Mouse (Mus musculus) neutrophil, adult 59 days (primary cell): ENCODE measurements around the gene Rpl31. TPM values are rescaled to one million over a fixed set of nuclear protein-coding genes. Genes with fewer than 3 reads are reported as not detected.

Source experiments
- total RNA-seq, 2 experiments: library from RNA; stranded (reverse); gene quantifications; 1 replicate in 1 of 2; 2 replicates in 1 of 2; pipeline ENCODE4 v1.2.4; 2023

The Rpl31 gene
- 100 to 1,000 TPM; 655 to 745 TPM for total RNA-seq

GRCm38 (mm10) chr1:39367601-39368266 lies at the start of gene Rpl31:
TSS of gene Rpl31 (plus strand) at chr1:39367842.

Other genes starting within 250 kb of the Rpl31 start
- not detected for gene Npas2, start 174.1 kb upstream of the Rpl31 start, total RNA-seq
- 100 to 1,000 TPM; 115 to 149 TPM for gene Tbc1d8, start 110.9 kb downstream of the Rpl31 start, total RNA-seq
- gene Cnot11, start 167.2 kb downstream of the Rpl31 start, total RNA-seq: 10 to 100 TPM; 16.6 to 17.1 TPM
- gene Rnf149, start 209.6 kb downstream of the Rpl31 start, total RNA-seq: 100 to 1,000 TPM in 1 of 2 experiments, 10 to 100 TPM in 1; 97.2 to 121 TPM